Mouse (Mus musculus): ENCODE measurements at regions not wholly inside any gene's neighbourhood (a gene's known extent, or its start where the extent isn't known, plus 50 kb on each side); places are given as distances from the start of the nearest gene placed in this dataset.

GRCm38 (mm10) chr13:69867296-69868065 is 65.3 kb downstream of the Med10 start:
- no peak for DNase-seq (ENCODE audit: low read depth)

GRCm38 (mm10) chr13:69896536-69896935 is 94.3 kb downstream of the Med10 start:
- DNase-seq (ENCODE audit: low read depth): no peak

- DNase-seq (ENCODE audit: low read depth): no peak
These were observed 98.9 kb downstream of the Med10 start for GRCm38 (mm10) chr13:69901139-69901538.

GRCm38 (mm10) chr13:69906802-69907537 is 104.8 kb downstream of the Med10 start:
- DNase-seq (ENCODE audit: low read depth): no peak

GRCm38 (mm10) chr13:69915796-69916195 is 113.6 kb downstream of the Med10 start:
- DNase-seq (ENCODE audit: low read depth): no peak

GRCm38 (mm10) chr13:69932695-69933550 is 130.7 kb downstream of the Med10 start:
- no peak for DNase-seq (ENCODE audit: low read depth)

GRCm38 (mm10) chr13:69933551-69933845 is 131.3 kb downstream of the Med10 start:
- no peak for DNase-seq (ENCODE audit: low read depth)

GRCm38 (mm10) chr13:69939791-69940190 is 137.6 kb downstream of the Med10 start:
- DNase-seq (ENCODE audit: low read depth): no peak

- DNase-seq (ENCODE audit: low read depth): no peak
These were observed 142.5 kb downstream of the Med10 start for GRCm38 (mm10) chr13:69944651-69945050.

GRCm38 (mm10) chr13:69946615-69947014 is 144.4 kb downstream of the Med10 start:
- DNase-seq (ENCODE audit: low read depth): no peak

- DNase-seq (ENCODE audit: low read depth): no peak
These were observed 149.9 kb downstream of the Med10 start for GRCm38 (mm10) chr13:69952061-69952460.

- no peak for DNase-seq (ENCODE audit: low read depth)
These were observed 152.0 kb downstream of the Med10 start for GRCm38 (mm10) chr13:69954171-69954570.

GRCm38 (mm10) chr13:69955503-69955902 is 153.3 kb downstream of the Med10 start:
- DNase-seq (ENCODE audit: low read depth): no peak

- DNase-seq (ENCODE audit: low read depth): no peak
These were observed 161.7 kb downstream of the Med10 start for GRCm38 (mm10) chr13:69963944-69964343.

- DNase-seq (ENCODE audit: low read depth): no peak
These were observed 169.3 kb downstream of the Med10 start for GRCm38 (mm10) chr13:69971281-69972057.

GRCm38 (mm10) chr13:69974835-69975234 is 172.6 kb downstream of the Med10 start:
- DNase-seq (ENCODE audit: low read depth): no peak

- no peak for DNase-seq (ENCODE audit: low read depth)
These were observed 182.0 kb downstream of the Med10 start for GRCm38 (mm10) chr13:69984159-69984558.

GRCm38 (mm10) chr13:69987181-69987580 is 185.0 kb downstream of the Med10 start:
- no peak for DNase-seq (ENCODE audit: low read depth)

GRCm38 (mm10) chr13:69988319-69988718 is 186.1 kb downstream of the Med10 start:
- DNase-seq (ENCODE audit: low read depth): no peak

- DNase-seq (ENCODE audit: low read depth): peak; percentile 36
These were observed 189.2 kb downstream of the Med10 start for GRCm38 (mm10) chr13:69991253-69991891.

- no peak for DNase-seq (ENCODE audit: low read depth)
These were observed 189.7 kb downstream of the Med10 start for GRCm38 (mm10) chr13:69991892-69992261.

Measured in c-Kit-positive CD71-negative TER-119-negative erythroid progenitor cells, embryonic 14.5 days (primary cell).